Mouse (Mus musculus) intestine, embryonic 15.5 days (tissue): ENCODE results near the gene Zmynd12. TPM values are rescaled to one million over a fixed set of nuclear protein-coding genes. Genes with fewer than 3 reads are reported as not detected.
A peak's percentile ranks its signal among the peaks of the same experiment; 100 is the strongest.

ENCODE experiments used
- ATAC-seq: fragments of 200-750 bp; cut with Nextera tagmentation; 2 replicates; pipeline ENCODE4 v1.8.0; 2017; ENCODE audit warnings: moderate TSS enrichment, moderate library complexity
- H3K27ac ChIP-seq: fragments of 300-500 bp; sonication (generic); 2 replicates; pipeline ENCODE4 v1.5.1; 2015; ENCODE audit warnings: mild to moderate bottlenecking, inconsistent platforms
- H3K27me3 ChIP-seq: fragments of 300-500 bp; sonication (generic); replicated peaks from 2 replicates; pipeline ENCODE4 v1.6.1; 2015; ENCODE audit warnings: inconsistent platforms
- H3K36me3 ChIP-seq: fragments of 300-500 bp; sonication (generic); 2 replicates; pipeline ENCODE4 v1.6.1; 2015; ENCODE audit warnings: inconsistent platforms
- H3K4me1 ChIP-seq: fragments of 300-500 bp; sonication (generic); replicated peaks from 2 replicates; pipeline ENCODE4 v1.6.1; 2015; ENCODE audit warnings: inconsistent platforms
- H3K4me2 ChIP-seq: fragments of 300-500 bp; sonication (generic); replicated peaks from 2 replicates; pipeline ENCODE4 v1.6.1; 2015; ENCODE audit warnings: mild to moderate bottlenecking, inconsistent platforms
- H3K4me3 ChIP-seq: fragments of 300-500 bp; sonication (generic); replicated peaks from 2 replicates; pipeline ENCODE4 v1.5.1; 2015; ENCODE audit warnings: inconsistent platforms
- H3K9ac ChIP-seq: fragments of 300-500 bp; sonication (generic); 2 replicates; pipeline ENCODE4 v1.6.1; 2015; ENCODE audit warnings: inconsistent platforms
- H3K9me3 ChIP-seq: fragments of 300-500 bp; sonication (generic); 2 replicates; pipeline ENCODE4 v1.6.1; 2016; ENCODE audit warnings: inconsistent platforms
- WGBS: fragments of 180-500 bp; shearing (Covaris S2); methylation state at CpG from one replicate; pipeline ENCODE4 v1.1.7; 2015; 5-methylcytosine and 5-hydroxymethylcytosine counted together
- polyA plus RNA-seq: library from polyadenylated mRNA; unstranded; fragments of >200 nt; fragmentation: Nextera tagmentation; extraction: Ambion mirVana; gene quantifications from 2 replicates; pipeline ENCODE4 v1.2.1, GENCODE M21; 2015

Gene Zmynd12
- polyA plus RNA-seq, 1 experiment from 2014 or later: 0.57 TPM

GRCm38 (mm10) chr4:119484882-119485281, 62.3 kb downstream of the Zmynd12 start:
- no peak overlapping the region for H3K27ac ChIP-seq
- H3K9me3 ChIP-seq: no peaks in the 10 kb centered on the region
- no peak overlapping the region for H3K4me2 ChIP-seq
- H3K4me1 ChIP-seq: no peaks in the 10 kb centered on the region
- 66% methylated on average over 7 of the region's 7 CpGs for WGBS
- ATAC-seq: no peak
- no peak overlapping the region for H3K9ac ChIP-seq
- no peaks in the 10 kb centered on the region for H3K27me3 ChIP-seq
- H3K36me3 ChIP-seq: no peaks in the 10 kb centered on the region
- no peak overlapping the region for H3K4me3 ChIP-seq

- 86% methylated on average over 10 of the region's 10 CpGs for WGBS
- H3K4me2 ChIP-seq: no peak overlapping the region
- no peaks in the 10 kb centered on the region for H3K9me3 ChIP-seq
- no peak overlapping the region for H3K27ac ChIP-seq
- ATAC-seq: no peak
- H3K36me3 ChIP-seq: no peaks in the 10 kb centered on the region
- peaks cover 18% of the 10 kb centered on the region; the same call in 1 of the 2 replicates for H3K27me3 ChIP-seq
- peaks cover 5% of the 10 kb centered on the region; the same call in 1 of the 2 replicates for H3K4me1 ChIP-seq
- no peak overlapping the region for H3K9ac ChIP-seq
- H3K4me3 ChIP-seq: no peak overlapping the region
These were observed 67.1 kb downstream of the Zmynd12 start for GRCm38 (mm10) chr4:119489666-119490065.

DNA sequence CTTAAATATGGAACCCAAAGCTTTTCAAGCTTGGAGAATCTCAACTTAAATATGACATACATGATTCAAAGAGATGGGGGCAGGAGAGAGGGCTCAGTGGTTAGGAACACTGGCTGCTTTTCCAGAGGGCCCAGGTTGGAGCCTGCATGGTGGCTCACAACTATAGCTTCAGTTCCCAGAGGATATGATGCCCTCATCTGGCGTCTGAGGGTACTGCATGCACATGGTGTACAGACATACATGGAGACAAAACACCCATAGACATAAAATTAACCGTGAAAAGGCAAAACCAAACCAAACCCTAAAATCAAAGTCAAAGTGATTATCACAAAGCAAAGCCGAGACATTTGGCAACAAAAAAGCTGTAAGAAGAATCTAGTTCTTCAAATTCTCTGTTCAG, 68.2 kb downstream of the Zmynd12 start:
- 75% methylated on average over 3 of the region's 3 CpGs for WGBS
- no peak overlapping the region for H3K27ac ChIP-seq
- no peak for ATAC-seq

DNA sequence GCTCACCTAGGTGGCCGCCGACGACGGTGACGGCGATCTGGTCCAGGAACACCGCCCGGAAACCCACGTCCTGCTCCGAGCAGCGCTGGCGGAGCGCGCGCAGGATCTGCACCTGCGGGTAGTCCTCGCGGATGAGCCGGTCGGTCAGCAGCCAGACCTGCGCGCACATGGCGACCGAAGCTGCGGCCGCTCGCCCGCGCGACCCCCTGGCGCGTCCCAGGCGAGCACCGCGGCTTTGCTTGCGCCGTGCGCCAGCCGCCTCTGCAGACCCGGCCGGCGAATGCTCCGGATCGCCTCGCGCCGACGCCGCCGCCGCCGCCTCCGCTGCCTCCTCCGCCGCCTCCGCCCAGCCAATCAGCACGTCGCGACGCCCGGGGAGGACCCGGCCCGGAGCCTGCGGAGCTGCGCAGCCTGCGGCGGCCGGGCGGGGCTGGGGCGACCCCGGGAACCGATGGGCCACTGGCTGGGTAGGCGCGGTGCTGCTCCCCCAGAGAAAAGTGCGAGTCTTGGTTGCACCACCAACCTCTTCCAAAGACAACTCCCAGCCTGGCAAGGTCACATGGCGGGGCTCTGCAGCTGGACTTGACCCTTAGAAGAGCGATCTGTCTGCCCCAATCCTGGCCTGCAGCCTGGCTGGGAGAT, 69.8 kb downstream of the Zmynd12 start, which contains the start of gene Rimkla:
Rimkla (minus strand) TSS at position 338 of the 642 bp plus-strand sequence.
- peak within 1 kb of the TSS; percentile 82 for H3K4me2 ChIP-seq
- peak within 1 kb of the TSS; percentile 50 for H3K4me3 ChIP-seq
- H3K27me3 ChIP-seq: peaks cover 18% of the 10 kb centered on the region; the same call in 1 of the 2 replicates
- H3K36me3 ChIP-seq: no peaks in the 10 kb centered on the region
- under 1% methylated on average over 76 of the region's 77 CpGs for WGBS
- H3K27ac ChIP-seq: no peak within 1 kb of the TSS
- H3K9ac ChIP-seq: peak within 1 kb of the TSS; percentile 43
- H3K9me3 ChIP-seq: no peaks in the 10 kb centered on the region
- peak; percentile 96 for ATAC-seq
- H3K4me1 ChIP-seq: peaks cover 5% of the 10 kb centered on the region; the same call in 1 of the 2 replicates

More for the DNA sequence above, 68.2 kb downstream of the Zmynd12 start:
- Histone ChIP-seq H3K36me3 (no peaks in the 10 kb centered on the region), H3K4me3 (no peak overlapping the region), H3K27me3 (peaks cover 18% of the 10 kb centered on the region; the same call in 1 of the 2 replicates), H3K9me3 (no peaks in the 10 kb centered on the region), H3K9ac (no peak overlapping the region), H3K4me2 (no peak overlapping the region), H3K4me1 (peaks cover 5% of the 10 kb centered on the region; the same call in 1 of the 2 replicates)

GRCm38 (mm10) chr4:119492933-119493327, 70.3 kb downstream of the Zmynd12 start:
- H3K36me3 ChIP-seq: no peaks in the 10 kb centered on the region
- peak overlapping the region; percentile 82 for H3K4me2 ChIP-seq
- 34% methylated on average over 10 of the region's 10 CpGs for WGBS
- H3K9ac ChIP-seq: peak overlapping the region; percentile 43
- H3K9me3 ChIP-seq: no peaks in the 10 kb centered on the region
- H3K27me3 ChIP-seq: peaks cover 18% of the 10 kb centered on the region; the same call in 1 of the 2 replicates
- H3K4me3 ChIP-seq: peak overlapping the region; percentile 50
- H3K4me1 ChIP-seq: peaks cover 5% of the 10 kb centered on the region; the same call in 1 of the 2 replicates
- H3K27ac ChIP-seq: no peak overlapping the region
- ATAC-seq: peak; percentile 46; the same call in 1 of the 2 replicates

GRCm38 (mm10) chr4:119498319-119498848, 75.8 kb downstream of the Zmynd12 start:
- H3K4me1 ChIP-seq: no peaks in the 10 kb centered on the region
- H3K4me3 ChIP-seq: no peak overlapping the region
- 0 out of 2 replicates have a peak, but pooled peaks cover 2% of the 10 kb centered on the region for H3K27me3 ChIP-seq
- H3K9me3 ChIP-seq: no peaks in the 10 kb centered on the region
- H3K9ac ChIP-seq: no peak overlapping the region
- 63% methylated on average over 5 of the region's 5 CpGs for WGBS
- ATAC-seq: no peak
- no peaks in the 10 kb centered on the region for H3K36me3 ChIP-seq
- H3K27ac ChIP-seq: no peak overlapping the region
- no peak overlapping the region for H3K4me2 ChIP-seq

DNA sequence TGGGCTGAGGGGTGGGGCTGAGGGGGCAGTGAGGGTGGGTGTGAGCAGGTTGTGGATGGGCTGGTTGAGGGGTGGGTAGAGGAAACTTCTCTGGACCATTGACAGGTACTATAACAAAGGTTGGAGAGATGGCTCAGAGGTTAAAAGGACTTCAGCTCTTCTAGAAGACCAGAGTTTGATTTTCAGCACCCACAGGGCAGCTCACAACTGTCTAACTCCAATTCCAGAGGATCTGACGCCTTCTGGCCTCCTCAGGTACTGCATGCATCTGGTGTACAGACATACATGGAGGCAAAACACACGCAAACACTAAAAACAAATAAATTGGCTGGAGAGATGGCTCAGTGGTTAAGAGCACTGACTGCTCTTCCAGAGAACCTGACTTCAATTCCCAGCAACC, 89.0 kb downstream of the Zmynd12 start:
- H3K9me3 ChIP-seq: no peaks in the 10 kb centered on the region
- no peak for ATAC-seq
- no peak overlapping the region for H3K4me2 ChIP-seq
- no peaks in the 10 kb centered on the region for H3K36me3 ChIP-seq
- 60% methylated on average over 2 of the region's 2 CpGs for WGBS
- H3K27me3 ChIP-seq: no peaks in the 10 kb centered on the region
- H3K9ac ChIP-seq: no peak overlapping the region
- H3K4me1 ChIP-seq: no peaks in the 10 kb centered on the region
- H3K4me3 ChIP-seq: no peak overlapping the region
- H3K27ac ChIP-seq: no peak overlapping the region

DNA sequence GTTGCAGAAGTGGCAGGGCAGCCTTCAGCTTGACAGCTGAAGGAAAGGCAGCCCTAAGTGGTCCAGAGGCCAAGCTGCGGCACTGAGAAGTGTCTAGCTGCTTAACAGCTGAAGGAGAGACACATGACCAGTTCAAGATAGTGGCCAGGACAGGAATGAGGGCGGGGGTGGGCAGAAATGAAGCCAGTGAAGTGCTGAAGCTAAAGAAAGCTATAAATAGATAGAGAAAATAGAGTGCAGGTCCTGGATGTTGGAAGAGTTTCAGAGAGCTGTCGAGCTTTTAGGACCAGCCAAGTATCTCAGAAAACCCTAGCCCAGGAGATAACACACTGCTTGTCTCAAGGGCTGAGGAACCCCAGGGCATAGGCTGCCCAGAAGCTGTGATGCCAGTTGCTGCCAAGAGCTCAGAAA, 90.1 kb downstream of the Zmynd12 start:
- Histone ChIP-seq H3K27me3 (no peaks in the 10 kb centered on the region), H3K36me3 (no peaks in the 10 kb centered on the region), H3K4me3 (no peak overlapping the region), H3K9me3 (no peaks in the 10 kb centered on the region), H3K4me2 (no peak overlapping the region), H3K4me1 (no peaks in the 10 kb centered on the region), H3K27ac (no peak overlapping the region), H3K9ac (no peak overlapping the region)
- 45% methylated on average over 3 of the region's 3 CpGs for WGBS
- no peak for ATAC-seq

Other genes with a start within 250 kb of the Zmynd12 start
- gene Zfp691, start 248.6 kb upstream of the Zmynd12 start, polyA plus RNA-seq: 5.2 and 6.6 TPM in 2 replicates
- gene Ermap, start 232.8 kb upstream of the Zmynd12 start, polyA plus RNA-seq: 5.4 and 5.6 TPM in 2 replicates
- gene Svbp, start 227.5 kb upstream of the Zmynd12 start, polyA plus RNA-seq: 109 and 116 TPM in 2 replicates
- gene Tmem269, start 204.6 kb upstream of the Zmynd12 start, polyA plus RNA-seq: not detected in 2 replicates
- gene AU022252, start 190.1 kb upstream of the Zmynd12 start, polyA plus RNA-seq: 28.1 and 30.9 TPM in 2 replicates
- 27.3 and 28.5 TPM in 2 replicates for gene P3h1, start 189.9 kb upstream of the Zmynd12 start, polyA plus RNA-seq
- 0.08 and 0.14 TPM in 2 replicates for gene Cldn19, start 167.4 kb upstream of the Zmynd12 start, polyA plus RNA-seq
- gene Ybx1, start 128.2 kb upstream of the Zmynd12 start, polyA plus RNA-seq: 627 and 712 TPM in 2 replicates
- gene Ppih, start 102.3 kb upstream of the Zmynd12 start, polyA plus RNA-seq: 88.1 and 102 TPM in 2 replicates
- gene Ccdc30, start 7.3 kb upstream of the Zmynd12 start, polyA plus RNA-seq: 5.2 and 5.5 TPM in 2 replicates
- 40.9 and 43.8 TPM in 2 replicates for gene Ppcs, start 394 bp upstream of the Zmynd12 start, polyA plus RNA-seq
- 0.87 and 0.96 TPM in 2 replicates for gene Rimkla, start 69.8 kb downstream of the Zmynd12 start, polyA plus RNA-seq
- 17.5 and 18.2 TPM in 2 replicates for gene Foxj3, start 114.2 kb downstream of the Zmynd12 start, polyA plus RNA-seq
- gene Frg2f1, start 116.7 kb downstream of the Zmynd12 start, polyA plus RNA-seq: 2.8 and 4.4 TPM in 2 replicates
- 175 and 231 TPM in 2 replicates for gene Guca2a, start 214.9 kb downstream of the Zmynd12 start, polyA plus RNA-seq
- gene Guca2b, start 236.1 kb downstream of the Zmynd12 start, polyA plus RNA-seq: 37.5 and 60.8 TPM in 2 replicates